Mouse (Mus musculus): ENCODE data around the gene Agap1.

Gene Agap1

GRCm38 (mm10) chr1:89751344-89751743, 296.7 kb downstream of the Agap1 start:
- no peak for DNase-seq (ENCODE audit: low read depth, low spot score)

- DNase-seq (ENCODE audit: low read depth, low spot score): no peak
Observed at GRCm38 (mm10) chr1:89752659-89753058, 298.1 kb downstream of the Agap1 start.

- DNase-seq (ENCODE audit: low read depth, low spot score): no peak
Observed at GRCm38 (mm10) chr1:89755358-89755757, 300.8 kb downstream of the Agap1 start.

- DNase-seq (ENCODE audit: low read depth, low spot score): no peak
Observed at GRCm38 (mm10) chr1:89756387-89756786, 301.8 kb downstream of the Agap1 start.

- no peak for DNase-seq (ENCODE audit: low read depth, low spot score)
Observed at GRCm38 (mm10) chr1:89757545-89757944, 302.9 kb downstream of the Agap1 start.

GRCm38 (mm10) chr1:89763912-89764311, 309.3 kb downstream of the Agap1 start:
- no peak for DNase-seq (ENCODE audit: low read depth, low spot score)

- no peak for DNase-seq (ENCODE audit: low read depth, low spot score)
Observed at GRCm38 (mm10) chr1:89766891-89767290, 312.3 kb downstream of the Agap1 start.

- no peak for DNase-seq (ENCODE audit: low read depth, low spot score)
Observed at GRCm38 (mm10) chr1:89769641-89770040, 315.0 kb downstream of the Agap1 start.

- DNase-seq (ENCODE audit: low read depth, low spot score): no peak
Observed at GRCm38 (mm10) chr1:89770298-89770697, 315.7 kb downstream of the Agap1 start.

GRCm38 (mm10) chr1:89775750-89776149, 321.1 kb downstream of the Agap1 start:
- DNase-seq (ENCODE audit: low read depth, low spot score): no peak

GRCm38 (mm10) chr1:89780675-89781074, 326.1 kb downstream of the Agap1 start:
- DNase-seq (ENCODE audit: low read depth, low spot score): no peak

- DNase-seq (ENCODE audit: low read depth, low spot score): no peak
Observed at GRCm38 (mm10) chr1:89781861-89782260, 327.3 kb downstream of the Agap1 start.

GRCm38 (mm10) chr1:89786793-89787192, 332.2 kb downstream of the Agap1 start:
- no peak for DNase-seq (ENCODE audit: low read depth, low spot score)

GRCm38 (mm10) chr1:89798724-89799123, 344.1 kb downstream of the Agap1 start:
- no peak for DNase-seq (ENCODE audit: low read depth, low spot score)

- DNase-seq (ENCODE audit: low read depth, low spot score): no peak
Observed at GRCm38 (mm10) chr1:89801506-89801905, 346.9 kb downstream of the Agap1 start.

GRCm38 (mm10) chr1:89804981-89805380, 350.4 kb downstream of the Agap1 start:
- no peak for DNase-seq (ENCODE audit: low read depth, low spot score)

GRCm38 (mm10) chr1:89812816-89813215, 358.2 kb downstream of the Agap1 start:
- no peak for DNase-seq (ENCODE audit: low read depth, low spot score)

- no peak for DNase-seq (ENCODE audit: low read depth, low spot score)
Observed at GRCm38 (mm10) chr1:89816487-89817206, 362.0 kb downstream of the Agap1 start.

GRCm38 (mm10) chr1:89821822-89822221, 367.2 kb downstream of the Agap1 start:
- no peak for DNase-seq (ENCODE audit: low read depth, low spot score)

GRCm38 (mm10) chr1:89822431-89822830, 367.8 kb downstream of the Agap1 start:
- DNase-seq (ENCODE audit: low read depth, low spot score): no peak

GRCm38 (mm10) chr1:89823036-89823435, 368.4 kb downstream of the Agap1 start:
- no peak for DNase-seq (ENCODE audit: low read depth, low spot score)

- no peak for DNase-seq (ENCODE audit: low read depth, low spot score)
Observed at GRCm38 (mm10) chr1:89827051-89827450, 372.4 kb downstream of the Agap1 start.

GRCm38 (mm10) chr1:89831095-89831494, 376.5 kb downstream of the Agap1 start:
- no peak for DNase-seq (ENCODE audit: low read depth, low spot score)

- DNase-seq (ENCODE audit: low read depth, low spot score): no peak
Observed at GRCm38 (mm10) chr1:89844064-89844463, 389.5 kb downstream of the Agap1 start.
